Comparison of ENCODE assay signal across 11 mouse cellular contexts in the genomic region with DNA sequence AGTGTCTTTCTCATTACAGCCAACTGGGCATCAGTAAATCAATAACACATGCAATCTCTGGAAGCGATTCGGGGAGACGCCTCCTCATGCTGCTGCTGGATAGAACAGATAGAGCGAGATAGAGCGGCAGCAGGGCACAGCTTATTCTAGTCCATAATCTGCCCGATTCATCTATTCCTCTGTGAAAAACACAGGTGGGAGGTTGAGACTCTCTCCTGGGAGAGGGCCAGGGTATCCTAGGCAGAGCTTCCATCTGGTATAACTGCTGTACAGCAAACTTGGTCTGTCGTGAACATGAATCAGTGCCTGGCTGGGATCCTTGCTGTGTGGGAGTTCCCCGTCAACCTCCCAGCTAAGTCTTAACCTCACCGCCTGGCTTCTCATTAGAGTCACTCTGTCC.
DNase-seq lines count a peak whose midpoint lies in the region; ATAC-seq lines count a peak whose summit lies in the region.
"Had no signal": no experiment of that assay in that cellular context is flagged by ENCODE, and none has a peak within 500 bp of the region (broad histone marks: within the 10 kb centered on the region; RNA-seq: fewer than 3 reads in every experiment).

No protein-coding gene starts in this region.

- no peaks in the 10 kb centered on the region for H3K36me3 ChIP-seq in kidney, embryonic 16.5 days (ENCODE audit: insufficient read depth, low read length)
- no peaks in the 10 kb centered on the region for H3K36me3 ChIP-seq in heart, embryonic 11.5 days (ENCODE audit: control insufficient read depth, insufficient read depth, low read length)
- H3K36me3 ChIP-seq: liver, embryonic 13.5 days; midbrain, embryonic 13.5 days had no signal

- no peak overlapping the region for H3K4me3 ChIP-seq in kidney, embryonic 16.5 days (ENCODE audit: low read length)
- H3K4me3 ChIP-seq in heart, embryonic 11.5 days (ENCODE audit: low read depth, low read length), result no peak overlapping the region
- H3K4me3 ChIP-seq: liver, embryonic 13.5 days; midbrain, embryonic 13.5 days had no signal

- no peaks in the 10 kb centered on the region for H3K27me3 ChIP-seq in kidney, embryonic 16.5 days (ENCODE audit: insufficient read depth, low read length)
- H3K27me3 ChIP-seq in heart, embryonic 11.5 days (ENCODE audit: control insufficient read depth, insufficient read depth, low read length), result no peaks in the 10 kb centered on the region
- H3K27me3 ChIP-seq: liver, embryonic 13.5 days; midbrain, embryonic 13.5 days had no signal

- 50% methylated on average over 9 of the region's 9 CpGs for WGBS in kidney, embryonic 16.5 days
- 83% methylated on average over 9 of the region's 9 CpGs for WGBS in heart, embryonic 11.5 days (ENCODE audit: insufficient replicate concordance)

- no peak overlapping the region for H3K4me2 ChIP-seq in kidney, embryonic 16.5 days (replicated peaks; ENCODE audit: low read depth, low read length)
- H3K4me2 ChIP-seq in heart, embryonic 11.5 days, result no peak overlapping the region
- H3K4me2 ChIP-seq: liver, embryonic 13.5 days; midbrain, embryonic 13.5 days had no signal

- DNase-seq in kidney, adult 18-20 months, result no peak
- peak; percentile 21 to 33 for DNase-seq in cerebellum, postnatal 14 days
- DNase-seq in layer of hippocampus, adult 9-10 months (ENCODE audit: low spot score), result peak; percentile 79
- peak; percentile 48 for DNase-seq in right cerebral cortex, postnatal 14 days
- DNase-seq in liver, result no peak
- no peak for DNase-seq in gastrocnemius, postnatal 4 days (ENCODE audit: low spot score in 2 of 2)
- DNase-seq: liver, embryonic 13.5 days; thymus, adult 2 months had no signal

- H3K27ac ChIP-seq in kidney, embryonic 16.5 days (ENCODE audit: low read length), result no peak overlapping the region
- no peak overlapping the region for H3K27ac ChIP-seq in heart, embryonic 11.5 days (ENCODE audit: low read depth, low read length)
- H3K27ac ChIP-seq: liver, embryonic 13.5 days; midbrain, embryonic 13.5 days had no signal

- peak; percentile 49; the same call in 1 of the 2 replicates for ATAC-seq in kidney, embryonic 16.5 days (ENCODE audit: low FRiP score, low TSS enrichment)
- ATAC-seq in heart, embryonic 11.5 days (replicated peaks; ENCODE audit: insufficient number of reproducible peaks, low FRiP score, low TSS enrichment), result no peak
- ATAC-seq: midbrain, embryonic 13.5 days had no signal

- H3K4me1 ChIP-seq in kidney, embryonic 16.5 days (ENCODE audit: insufficient read depth, low read length), result no peaks in the 10 kb centered on the region
- no peaks in the 10 kb centered on the region for H3K4me1 ChIP-seq in heart, embryonic 11.5 days (ENCODE audit: control insufficient read depth, insufficient read depth, low read length)
- H3K4me1 ChIP-seq: liver, embryonic 13.5 days; midbrain, embryonic 13.5 days had no signal

- no peak overlapping the region for H3K9ac ChIP-seq in kidney, embryonic 16.5 days (replicated peaks; ENCODE audit: low read length)
- no peak overlapping the region for H3K9ac ChIP-seq in heart, embryonic 11.5 days (ENCODE audit: low read depth, low read length)
- H3K9ac ChIP-seq: liver, embryonic 13.5 days; midbrain, embryonic 13.5 days had no signal

- H3K9me3 ChIP-seq in kidney, embryonic 16.5 days (ENCODE audit: low read length), result no peaks in the 10 kb centered on the region
- H3K9me3 ChIP-seq in heart, embryonic 11.5 days (replicated peaks; ENCODE audit: control insufficient read depth, low read length), result no peaks in the 10 kb centered on the region
- H3K9me3 ChIP-seq: liver, embryonic 13.5 days; midbrain, embryonic 13.5 days had no signal

Comparison
In these comparisons a context has a peak if more than half of its experiments do, and no peak if none do; other contexts are left out.
1. DNase-seq: peak in cerebellum, postnatal 14 days (2 of 2), layer of hippocampus, adult 9-10 months (single experiment) and right cerebral cortex, postnatal 14 days (single experiment); none in kidney, adult 18-20 months (single experiment), liver (single experiment) and gastrocnemius, postnatal 4 days (0 of 2).